Mouse (Mus musculus): Measurements from ENCODE around the gene Ccdc22.
A peak's percentile ranks its signal among the peaks of the same experiment; 100 is the strongest.

The Ccdc22 gene

GRCm38 (mm10) chrX:7574087-7574884 is 31.0 kb downstream of the Ccdc22 start, which contains the start of gene Ppp1r3f:
Gene Ppp1r3f (minus strand): TSS chrX:7574283.
- DNase-seq (ENCODE audit: inconsistent age in 2 of 2, low spot score in 1 of 2) = peak; percentile 94 to 96

- DNase-seq (ENCODE audit: inconsistent age in 2 of 2, low spot score in 1 of 2) = peak in 1 of 2 experiments; percentile 61
Measured at GRCm38 (mm10) chrX:7573176-7574086, 31.9 kb downstream of the Ccdc22 start, which contains the start of gene Foxp3. Gene Foxp3 (plus strand): TSS chrX:7573644.

GRCm38 (mm10) chrX:7572466-7572865 is 32.9 kb downstream of the Ccdc22 start:
- peak in 1 of 2 experiments; percentile 41 for DNase-seq (ENCODE audit: inconsistent age in 2 of 2, low spot score in 1 of 2)

- no peak for DNase-seq (ENCODE audit: inconsistent age in 2 of 2, low spot score in 1 of 2)
Measured at GRCm38 (mm10) chrX:7571565-7572136, 33.7 kb downstream of the Ccdc22 start.

- DNase-seq (ENCODE audit: inconsistent age in 2 of 2, low spot score in 1 of 2) = no peak
Measured at GRCm38 (mm10) chrX:7570481-7571175, 34.7 kb downstream of the Ccdc22 start.

GRCm38 (mm10) chrX:7567491-7567890 is 37.8 kb downstream of the Ccdc22 start:
- no peak for DNase-seq (ENCODE audit: inconsistent age in 2 of 2, low spot score in 1 of 2)

GRCm38 (mm10) chrX:7566352-7566751 is 39.0 kb downstream of the Ccdc22 start:
- DNase-seq (ENCODE audit: inconsistent age in 2 of 2, low spot score in 1 of 2) = no peak

- DNase-seq (ENCODE audit: inconsistent age in 2 of 2, low spot score in 1 of 2) = no peak
Measured at GRCm38 (mm10) chrX:7563076-7563475, 42.2 kb downstream of the Ccdc22 start.

GRCm38 (mm10) chrX:7553474-7553873 is 51.8 kb downstream of the Ccdc22 start:
- DNase-seq (ENCODE audit: inconsistent age in 2 of 2, low spot score in 1 of 2) = no peak

All from adrenal gland, adult (tissue).